Mouse (Mus musculus): ENCODE results near the gene Plcl2. TPM values are rescaled to one million over a fixed set of nuclear protein-coding genes. Genes with fewer than 3 reads are reported as not detected.

Plcl2 gene
- total RNA-seq, 4 experiments from 2014 or later, result 8.3 to 10.7 (median 9.3) TPM

DNA sequence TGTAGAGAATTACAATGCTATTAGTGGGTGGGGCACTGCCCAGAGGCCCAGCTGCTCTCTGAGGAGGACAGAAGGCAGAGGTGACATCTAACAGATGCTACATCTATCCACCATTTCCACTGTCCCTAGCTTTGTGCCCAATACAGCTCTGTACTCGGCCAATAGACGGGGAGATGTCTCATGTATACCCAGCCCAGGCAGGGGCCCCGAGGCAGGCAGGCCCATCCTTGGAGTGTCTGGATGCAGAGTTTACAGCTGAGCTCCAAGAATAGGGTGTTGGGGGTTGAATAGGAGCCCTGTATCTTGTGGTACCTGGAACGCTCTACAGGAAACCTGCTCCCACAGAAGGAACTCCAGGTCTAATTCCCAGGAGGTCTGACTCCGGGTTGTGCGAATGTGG is 225.6 kb downstream of the Plcl2 start:
- DNase-seq (ENCODE audit: low spot score), result no peak

DNA sequence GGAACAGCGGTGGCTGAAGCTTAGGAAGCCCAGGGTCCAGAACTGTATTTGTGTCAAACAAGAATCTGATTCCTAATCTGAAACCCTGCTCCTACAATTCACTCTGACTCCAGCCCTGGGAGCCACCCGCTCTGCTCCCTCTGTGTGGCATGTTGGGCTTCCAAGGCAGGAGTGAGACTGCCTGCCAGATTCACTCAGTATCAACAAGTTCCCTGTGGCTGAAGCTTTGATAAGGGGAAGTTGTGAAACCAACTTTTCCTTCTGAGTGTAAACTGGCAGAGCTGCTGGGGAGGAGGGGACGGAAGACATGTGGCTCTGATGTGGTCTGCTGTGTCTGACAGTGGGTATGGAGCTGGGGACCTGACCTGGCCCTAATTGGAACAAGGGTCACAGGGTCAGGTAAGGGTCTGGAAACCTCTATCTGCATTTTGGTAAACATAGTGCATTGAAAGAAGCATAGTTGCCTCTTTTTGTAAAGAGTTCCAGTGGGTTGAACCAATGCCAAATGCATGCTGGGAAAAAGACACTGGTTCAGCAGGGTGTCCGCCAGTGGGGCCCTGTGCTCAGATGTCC is 226.3 kb downstream of the Plcl2 start:
- peak; percentile 65 for DNase-seq (ENCODE audit: low spot score)

DNA sequence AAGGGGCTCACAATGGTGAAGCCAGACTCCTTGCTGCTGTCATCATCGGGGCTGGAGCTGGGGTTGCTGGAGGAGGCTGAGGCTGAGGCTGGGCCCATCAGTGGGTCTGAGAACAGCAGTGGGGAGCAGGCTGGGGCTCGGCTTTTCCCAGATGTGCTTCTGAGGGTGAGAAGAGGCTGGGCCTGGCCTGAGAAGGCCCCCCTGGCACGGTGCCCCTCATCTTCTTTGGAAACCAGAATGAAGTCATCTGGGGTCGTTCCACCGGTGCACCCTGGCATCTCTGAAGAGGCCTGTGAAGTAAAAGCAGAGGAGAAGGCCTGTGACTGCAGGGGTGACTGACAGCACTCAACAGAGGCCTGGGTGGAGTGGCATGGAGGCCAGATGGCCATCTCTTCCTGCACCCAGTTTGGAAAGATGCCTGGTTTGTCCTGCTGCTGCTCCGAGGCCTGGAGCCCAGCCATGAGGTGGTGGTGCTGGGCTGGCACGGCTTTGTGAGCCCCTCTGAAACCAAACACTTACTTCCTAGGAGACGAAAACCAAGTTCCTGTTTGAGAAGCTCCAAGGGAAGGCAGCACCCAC is 226.8 kb downstream of the Plcl2 start:
- DNase-seq (ENCODE audit: low spot score), result peak; percentile 28

DNA sequence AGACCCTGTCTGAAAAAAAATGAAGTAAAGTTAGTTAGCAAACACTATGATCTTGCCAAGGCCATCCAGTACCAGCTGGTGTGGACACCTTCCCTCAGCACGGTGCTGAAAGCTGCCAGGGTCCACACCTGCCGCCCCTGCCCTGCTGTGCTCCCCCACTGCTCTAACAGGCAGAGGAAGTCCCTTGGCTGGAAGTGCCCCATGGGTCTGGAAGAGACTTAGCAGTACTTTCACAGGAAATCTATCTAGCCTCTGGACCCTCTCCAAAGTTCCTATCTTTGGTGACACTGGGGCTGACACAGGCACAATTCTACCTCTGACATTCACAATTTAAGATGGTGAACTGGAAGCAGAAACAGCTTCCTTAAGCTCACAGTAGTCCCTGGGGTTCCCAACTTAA is 227.9 kb downstream of the Plcl2 start:
- DNase-seq (ENCODE audit: low spot score), result peak; percentile 28

Other genes with a start within 250 kb of the Plcl2 start
- under 1 TPM in 2 of 4 experiments, not detected in 2; 0.20 to 0.44 TPM for gene Dazl, start 215.8 kb upstream of the Plcl2 start, total RNA-seq (2022)

Measured in heart, adult 8-10 months (tissue).